Mouse (Mus musculus) liver, adult 2 months (tissue): Measurements from ENCODE around the gene Sh3d21.

ENCODE experiments used
- CTCF ChIP-seq: fragments of 200-500 bp; IDR thresholded peaks from 2 replicates; pipeline ENCODE4 v1.5.1; 2011; ENCODE audit warnings: low read depth, low read length, control low read depth
- POLR2A ChIP-seq: fragments of 200-500 bp; IDR thresholded peaks from 2 replicates; pipeline ENCODE4 v1.6.1; 2011; ENCODE audit warnings: low read length, control low read depth; ENCODE audit not compliant: insufficient read depth; ENCODE audit errors: extremely low read depth

DNA sequence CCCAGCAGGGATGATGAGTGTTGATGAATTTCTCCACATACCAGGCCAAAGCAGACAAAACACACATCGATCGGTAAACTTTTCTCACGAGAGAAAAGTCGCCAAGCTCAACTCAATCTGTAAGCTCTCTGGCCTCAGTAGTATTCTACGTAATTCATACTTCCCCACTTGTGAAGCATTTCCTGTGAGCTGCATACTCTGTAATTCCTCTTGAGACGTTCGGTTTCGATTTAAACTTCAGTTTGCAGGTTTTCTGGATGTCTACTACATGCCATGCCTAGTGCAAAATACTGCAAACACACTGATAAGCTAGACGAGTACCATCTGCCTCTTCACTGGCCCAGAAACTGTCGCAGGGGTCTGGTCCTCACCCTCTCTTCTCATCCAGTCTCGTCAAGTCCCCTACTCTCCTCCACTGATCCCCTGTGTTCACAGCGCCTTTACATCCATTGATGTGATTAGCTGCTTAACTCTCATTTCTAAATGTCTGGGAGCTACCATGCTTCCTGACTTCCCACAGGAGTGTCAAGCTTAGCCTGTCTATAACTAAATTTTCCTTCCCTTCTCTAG is 41.5 kb upstream of the Sh3d21 start:
- no peak for TF ChIP-seq POLR2A
- TF ChIP-seq CTCF = no peak
